8 mouse cellular contexts compared by ENCODE assay signal in genomic region chr1:193386136-193386535, GRCm38 (mm10). TPM values are rescaled to one million over a fixed set of nuclear protein-coding genes. Genes with fewer than 3 reads are reported as not detected.
DNase-seq lines count a peak whose midpoint lies in the region; ATAC-seq lines count a peak whose summit lies in the region.

No protein-coding gene starts in this region.

- no peaks in the 10 kb centered on the region for H3K27me3 ChIP-seq in embryonic facial prominence, embryonic 15.5 days
- no peaks in the 10 kb centered on the region for H3K27me3 ChIP-seq in heart, embryonic 16.5 days (ENCODE audit: control insufficient read depth, insufficient read depth, low read length)

- H3K4me3 ChIP-seq in embryonic facial prominence, embryonic 15.5 days (replicated peaks): no peak overlapping the region
- no peak overlapping the region for H3K4me3 ChIP-seq in heart, embryonic 16.5 days (ENCODE audit: low read length)

- H3K9me3 ChIP-seq in embryonic facial prominence, embryonic 15.5 days (replicated peaks): no peaks in the 10 kb centered on the region
- no peaks in the 10 kb centered on the region for H3K9me3 ChIP-seq in heart, embryonic 16.5 days (replicated peaks; ENCODE audit: control insufficient read depth, low read length)

- no peak overlapping the region for H3K27ac ChIP-seq in embryonic facial prominence, embryonic 15.5 days (replicated peaks)
- 0 out of 2 replicates have a peak overlapping the region, but pooled peaks have one; percentile 5 for H3K27ac ChIP-seq in heart, embryonic 16.5 days (ENCODE audit: low read length)

- peaks cover 36% of the 10 kb centered on the region for H3K4me1 ChIP-seq in embryonic facial prominence, embryonic 15.5 days
- H3K4me1 ChIP-seq in heart, embryonic 16.5 days (ENCODE audit: control insufficient read depth, insufficient read depth, low read length): peaks cover 39% of the 10 kb centered on the region

- 3% methylated on average over 5 of the region's 5 CpGs for WGBS in embryonic facial prominence, embryonic 15.5 days
- 3% methylated on average over 5 of the region's 5 CpGs for WGBS in heart, embryonic 16.5 days

- ATAC-seq in embryonic facial prominence, embryonic 15.5 days (ENCODE audit: insufficient number of reproducible peaks, low FRiP score, low TSS enrichment, low read depth): no peak
- 0 out of 2 replicates have a peak, but pooled peaks have one; percentile 13 for ATAC-seq in heart, embryonic 16.5 days (replicated peaks; ENCODE audit: extremely low read depth, insufficient read depth, low FRiP score)

- peak; percentile 54 to 56 for DNase-seq in B cell, adult 2 months
- peak; percentile 91 for DNase-seq in adrenal gland, postnatal 14 days
- DNase-seq in kidney, postnatal 14 days: peak; percentile 91
- peak; percentile 71 to 79 for DNase-seq in lung, adult 18-20 months
- peak; percentile 63 for DNase-seq in ovary, adult 18-20 months (ENCODE audit: low spot score)
- peak; percentile 73 for DNase-seq in thymus, postnatal 0 days (ENCODE audit: low spot score)

- H3K9ac ChIP-seq in embryonic facial prominence, embryonic 15.5 days: no peak overlapping the region
- H3K9ac ChIP-seq in heart, embryonic 16.5 days (ENCODE audit: low read length): no peak overlapping the region; the same call in 1 of the 2 replicates

- peak overlapping the region; percentile 12; the same call in 1 of the 2 replicates for H3K4me2 ChIP-seq in embryonic facial prominence, embryonic 15.5 days (replicated peaks)
- 0 out of 2 replicates have a peak overlapping the region, but pooled peaks have one; percentile 12 for H3K4me2 ChIP-seq in heart, embryonic 16.5 days (ENCODE audit: low read depth, low read length)

- no peaks in the 10 kb centered on the region for H3K36me3 ChIP-seq in embryonic facial prominence, embryonic 15.5 days
- H3K36me3 ChIP-seq in heart, embryonic 16.5 days (ENCODE audit: control insufficient read depth, insufficient read depth): no peaks in the 10 kb centered on the region

RNA-seq across cellular contexts. Expression of gene Camk1g, which starts 16.0 kb away (rescaled TPM):
- 0.56 and 0.60 TPM in 2 replicates for total RNA-seq in adrenal gland, postnatal 14 days (2021)
- polyA plus RNA-seq in embryonic facial prominence, embryonic 15.5 days (2015; fragmentation: Nextera tagmentation; extraction: Ambion mirVana): 14.6 and 15.4 TPM in 2 replicates
- polyA plus RNA-seq in heart, embryonic 16.5 days (2015; fragmentation: Nextera tagmentation; extraction: Ambion mirVana): 13.6 and 16.6 TPM in 2 replicates
- 1.0 and 2.6 TPM in 2 replicates for polyA plus RNA-seq in thymus, postnatal 0 days (2015; fragmentation: Nextera tagmentation; extraction: Ambion mirVana)
